24 mouse cellular contexts compared by ENCODE assay signal in the genomic region with DNA sequence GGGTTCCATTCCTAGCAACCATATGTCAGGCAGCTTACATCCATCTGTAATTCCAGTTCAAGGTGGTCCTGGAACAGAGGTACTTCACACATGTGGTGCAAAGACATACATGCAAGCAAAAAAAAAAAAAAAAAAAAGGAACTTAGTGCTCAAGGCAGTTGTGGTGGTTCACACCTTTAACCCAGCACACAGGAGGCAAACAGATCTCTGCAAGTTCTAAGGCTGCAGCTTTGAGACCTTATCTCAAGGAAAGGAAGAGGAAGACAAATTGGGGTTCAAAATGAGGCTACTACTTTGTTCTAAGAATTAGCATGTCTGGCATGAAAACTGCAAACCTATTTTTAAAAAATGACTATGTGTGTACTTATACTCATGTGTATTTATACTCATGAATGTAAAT. TPM values are rescaled to one million over a fixed set of nuclear protein-coding genes. Genes with fewer than 3 reads are reported as not detected.
DNase-seq lines count a peak whose midpoint lies in the region; ATAC-seq lines count a peak whose summit lies in the region.
"Had no signal": no experiment of that assay in that cellular context is flagged by ENCODE, and none has a peak within 500 bp of the region (broad histone marks: within the 10 kb centered on the region; RNA-seq: fewer than 3 reads in every experiment).

No protein-coding gene starts in this region.

- no peaks in the 10 kb centered on the region for H3K9me3 ChIP-seq in heart, embryonic 11.5 days (replicated peaks; ENCODE audit: control insufficient read depth, low read length)
- H3K9me3 ChIP-seq: embryonic facial prominence, embryonic 13.5 days; embryonic facial prominence, embryonic 15.5 days; forebrain, embryonic 10.5 days; forebrain, embryonic 12.5 days had no signal

- H3K27me3 ChIP-seq in heart, embryonic 11.5 days (ENCODE audit: control insufficient read depth, insufficient read depth, low read length) = no peaks in the 10 kb centered on the region
- H3K27me3 ChIP-seq: embryonic facial prominence, embryonic 13.5 days; embryonic facial prominence, embryonic 15.5 days; forebrain, embryonic 12.5 days had no signal

- no peak overlapping the region for H3K4me2 ChIP-seq in heart, embryonic 11.5 days
- H3K4me2 ChIP-seq: embryonic facial prominence, embryonic 13.5 days; embryonic facial prominence, embryonic 15.5 days; forebrain, embryonic 12.5 days had no signal

- ATAC-seq in frontal cortex, adult (ENCODE audit: low TSS enrichment) = peak; percentile 20; the same call in 1 of the 2 replicates
- ATAC-seq in heart, embryonic 11.5 days (replicated peaks; ENCODE audit: insufficient number of reproducible peaks, low FRiP score, low TSS enrichment) = no peak
- ATAC-seq: forebrain, embryonic 14.5 days; forebrain, embryonic 16.5 days had no signal

- peaks cover 7% of the 10 kb centered on the region for H3K36me3 ChIP-seq in heart, embryonic 11.5 days (ENCODE audit: control insufficient read depth, insufficient read depth, low read length)

- DNase-seq in frontal cortex, adult 2 months (ENCODE audit: extremely low spot score in 1 of 2, low spot score in 1 of 2) = no peak
- peak; percentile 9 for DNase-seq in CD4-positive helper T cell, adult 2 months (ENCODE audit: low read depth, low spot score)
- peak; percentile 49 for DNase-seq in MEL-GATA-1-ER (ENCODE audit: extremely low read depth, low read depth)
- no peak for DNase-seq in layer of hippocampus, adult 8-10 months (ENCODE audit: low spot score in 2 of 2)
- DNase-seq: adrenal gland, adult 2 months; adrenal gland, postnatal 10 days; adrenal gland, postnatal 25 days; B cell, adult 2 months; cerebellum, adult 11 months; cerebellum, adult 18-20 months; cerebellum, adult 8-10 months; cerebellum, adult 9-11 months; cerebellum, postnatal 14 days; cerebellum, postnatal 36 days; embryo, embryonic 11 days had no signal

- no peak overlapping the region for H3K4me3 ChIP-seq in heart, embryonic 11.5 days (ENCODE audit: low read depth, low read length)
- H3K4me3 ChIP-seq: embryonic facial prominence, embryonic 13.5 days; embryonic facial prominence, embryonic 15.5 days; erythroblast, embryonic 14.5 days; forebrain, embryonic 10.5 days; forebrain, embryonic 12.5 days had no signal

- H3K4me1 ChIP-seq in heart, embryonic 11.5 days (ENCODE audit: control insufficient read depth, insufficient read depth, low read length) = no peaks in the 10 kb centered on the region
- H3K4me1 ChIP-seq: embryonic facial prominence, embryonic 13.5 days; embryonic facial prominence, embryonic 15.5 days; forebrain, embryonic 10.5 days; forebrain, embryonic 12.5 days had no signal

- H3K27ac ChIP-seq in heart, embryonic 11.5 days (ENCODE audit: low read depth, low read length) = no peak overlapping the region
- H3K27ac ChIP-seq: embryonic facial prominence, embryonic 13.5 days; embryonic facial prominence, embryonic 15.5 days; forebrain, embryonic 10.5 days; forebrain, embryonic 12.5 days had no signal

- H3K9ac ChIP-seq in heart, embryonic 11.5 days (ENCODE audit: low read depth, low read length) = no peak overlapping the region
- H3K9ac ChIP-seq: embryonic facial prominence, embryonic 13.5 days; embryonic facial prominence, embryonic 15.5 days; forebrain, embryonic 12.5 days had no signal

RNA-seq across cellular contexts. Expression of a gene that starts 50.3 kb away (rescaled TPM):
- 36.0 and 38.8 TPM in 2 replicates for polyA plus RNA-seq in frontal cortex, adult 2 months (2012; rRNA removed)
- 10 to 100 TPM; 58.6 to 84.9 (median 69.7) TPM for total RNA-seq in layer of hippocampus, adult 8-10 months (2022)
- 25.3 and 26.9 TPM in 2 replicates for polyA plus RNA-seq in heart, embryonic 11.5 days (2014; fragmentation: Nextera tagmentation; extraction: Ambion mirVana)

RNA-seq across cellular contexts. Expression of a gene that starts 50.4 kb away (rescaled TPM):
- polyA plus RNA-seq in frontal cortex, adult 2 months (2012; rRNA removed) = 6.6 and 7.0 TPM in 2 replicates
- total RNA-seq in layer of hippocampus, adult 8-10 months (2022) = 10 to 100 TPM in 2 of 4 experiments, 1 to 10 TPM in 2; 7.7 to 12.2 (median 10.2) TPM
- 3.6 and 4.3 TPM in 2 replicates for polyA plus RNA-seq in heart, embryonic 11.5 days (2014; fragmentation: Nextera tagmentation; extraction: Ambion mirVana)

Comparison
In these comparisons a context has a peak if more than half of its experiments do, and no peak if none do; other contexts are left out.
1. DNase-seq: peak in CD4-positive helper T cell, adult 2 months (single experiment) and MEL-GATA-1-ER (single experiment); none in frontal cortex, adult 2 months (0 of 2) and layer of hippocampus, adult 8-10 months (0 of 2).